Mouse (Mus musculus) MEL (cell line): Measurements from ENCODE around the gene Leo1. TPM values are rescaled to one million over a fixed set of nuclear protein-coding genes. Genes with fewer than 3 reads are reported as not detected.

Source experiments
- DNase-seq: peaks from one replicate; pipeline ENCODE4 v3.0.0; 2011; ENCODE audit warnings: low read depth, low spot score
- H3K27ac ChIP-seq: 2 replicates; pipeline ENCODE4 v1.5.1; 2012; ENCODE audit warnings: low read depth, mild to moderate bottlenecking, control low read depth, low read length, moderate library complexity; ENCODE audit not compliant: control insufficient read depth
- H3K27me3 ChIP-seq, 2 experiments: fragments of 150-350 bp in 1 of 2; sonication (generic) in 1 of 2; 2 replicates each; pipeline ENCODE4 v1.6.1; 2012; ENCODE audit warnings: low read length in 2 of 2, mild to moderate bottlenecking in 2 of 2, improper control_type of control experiment in 1 of 2, moderate library complexity in 1 of 2; ENCODE audit not compliant: insufficient read depth in 2 of 2, control insufficient read depth in 1 of 2
- H3K36me3 ChIP-seq, 2 experiments: 2 replicates each; pipeline ENCODE4 v1.6.1; 2012 to 2014; ENCODE audit warnings: low read length in 2 of 2, improper control_type of control experiment in 1 of 2, inconsistent platforms in 1 of 2, mild to moderate bottlenecking in 1 of 2; ENCODE audit not compliant: insufficient read depth in 2 of 2, control insufficient read depth in 1 of 2
- H3K4me1 ChIP-seq, 2 experiments: fragments of 150-350 bp in 1 of 2; sonication (generic) in 1 of 2; 2 replicates each; pipeline ENCODE4 v1.6.1; 2012; ENCODE audit warnings: low read length in 2 of 2, improper control_type of control experiment in 1 of 2, mild to moderate bottlenecking in 1 of 2; ENCODE audit not compliant: insufficient read depth in 2 of 2, control insufficient read depth in 1 of 2
- H3K4me3 ChIP-seq, 2 experiments: fragments of 150-350 bp in 1 of 2; sonication (generic) in 1 of 2; 2 replicates each; pipeline ENCODE4 v1.5.1; 2012; ENCODE audit warnings: low read depth in 2 of 2, low read length in 2 of 2, mild to moderate bottlenecking in 2 of 2, moderate library complexity in 2 of 2, control low read depth in 1 of 2, improper control_type of control experiment in 1 of 2; ENCODE audit not compliant: control insufficient read depth in 1 of 2, insufficient read depth in 1 of 2
- H3K79me2 ChIP-seq: 2 replicates; pipeline ENCODE4 v1.6.1; 2012; ENCODE audit warnings: mild to moderate bottlenecking, low read length, moderate library complexity; ENCODE audit not compliant: control insufficient read depth, poor library complexity, insufficient read depth
- H3K9ac ChIP-seq: 2 replicates; pipeline ENCODE4 v1.6.1; 2012; ENCODE audit warnings: low read depth, mild to moderate bottlenecking, control low read depth, low read length, moderate library complexity; ENCODE audit not compliant: control insufficient read depth, poor library complexity, severe bottlenecking
- H3K9me3 ChIP-seq: fragments of 150-350 bp; sonication (generic); replicated peaks from 2 replicates; pipeline ENCODE4 v1.6.1; 2012; ENCODE audit warnings: mild to moderate bottlenecking, low read length, improper control_type of control experiment, moderate library complexity; ENCODE audit not compliant: insufficient read depth
- BHLHE40 ChIP-seq: IDR thresholded peaks from 2 replicates; pipeline ENCODE4 v1.6.1; 2012; ENCODE audit warnings: low read depth, mild to moderate bottlenecking, inconsistent platforms, low read length, improper control_type of control experiment, borderline replicate concordance
- E2F4 ChIP-seq: IDR thresholded peaks from 2 replicates; pipeline ENCODE4 v1.6.1; 2011; ENCODE audit warnings: low read depth, low read length, improper control_type of control experiment, borderline replicate concordance
- ELF1 ChIP-seq: IDR thresholded peaks from 2 replicates; pipeline ENCODE4 v1.6.1; 2014; ENCODE audit warnings: low read depth, mild to moderate bottlenecking, inconsistent platforms, low read length, improper control_type of control experiment, moderate library complexity
- EP300 ChIP-seq, 2 experiments: IDR thresholded peaks; 2 replicates each; pipeline ENCODE4 v1.6.1; 2011; ENCODE audit warnings: improper control_type of control experiment in 2 of 2, low read length in 2 of 2, low read depth in 1 of 2, mild to moderate bottlenecking in 1 of 2
- MAFK ChIP-seq: IDR thresholded peaks from 2 replicates; pipeline ENCODE4 v1.6.1; 2011; ENCODE audit warnings: low read depth, mild to moderate bottlenecking, low read length, improper control_type of control experiment, borderline replicate concordance
- MEF2A ChIP-seq: IDR thresholded peaks from 2 replicates; pipeline ENCODE4 v1.6.1; 2014; ENCODE audit warnings: low read depth, mild to moderate bottlenecking, inconsistent platforms, low read length, improper control_type of control experiment; ENCODE audit not compliant: poor library complexity, insufficient replicate concordance, severe bottlenecking; ENCODE audit errors: extremely low read depth
- MYB ChIP-seq: IDR thresholded peaks from 2 replicates; pipeline ENCODE4 v1.6.1; 2011; ENCODE audit warnings: mild to moderate bottlenecking, low read depth, low read length, improper control_type of control experiment
- MYC ChIP-seq: IDR thresholded peaks from 2 replicates; pipeline ENCODE4 v1.6.1; 2011; ENCODE audit warnings: low read depth, mild to moderate bottlenecking, low read length, improper control_type of control experiment, moderate library complexity
- NELFE ChIP-seq: IDR thresholded peaks from 2 replicates; pipeline ENCODE4 v1.6.1; 2011; ENCODE audit warnings: low read depth, low read length, improper control_type of control experiment
- POLR2A ChIP-seq, 2 experiments: IDR thresholded peaks; 2 replicates each; pipeline ENCODE4 v1.6.1; 2011 to 2012; ENCODE audit warnings: low read length in 2 of 2, mild to moderate bottlenecking in 2 of 2, control low read depth in 1 of 2, improper control_type of control experiment in 1 of 2, low read depth in 1 of 2, moderate library complexity in 1 of 2; ENCODE audit not compliant: control insufficient read depth in 1 of 2, insufficient read depth in 1 of 2, poor library complexity in 1 of 2
- POLR2AphosphoS5 ChIP-seq: IDR thresholded peaks from 2 replicates; pipeline ENCODE4 v1.6.1; 2012; ENCODE audit warnings: low read depth, borderline replicate concordance, mild to moderate bottlenecking, inconsistent platforms, low read length, moderate library complexity, mixed read lengths
- RAD21 ChIP-seq: IDR thresholded peaks from 2 replicates; pipeline ENCODE4 v1.6.1; 2011; ENCODE audit warnings: mild to moderate bottlenecking, low read depth, low read length, improper control_type of control experiment
- RCOR1 ChIP-seq: IDR thresholded peaks from 2 replicates; pipeline ENCODE4 v1.6.1; 2012; ENCODE audit warnings: low read depth, mild to moderate bottlenecking, inconsistent platforms, low read length, improper control_type of control experiment
- SIN3A ChIP-seq: IDR thresholded peaks from 2 replicates; pipeline ENCODE4 v1.6.1; 2012; ENCODE audit warnings: low read length, improper control_type of control experiment, inconsistent platforms
- SMC3 ChIP-seq: IDR thresholded peaks from 2 replicates; pipeline ENCODE4 v1.6.1; 2011; ENCODE audit warnings: low read depth, low read length, improper control_type of control experiment
- TAL1 ChIP-seq: IDR thresholded peaks from 2 replicates; pipeline ENCODE4 v1.6.1; 2012; ENCODE audit warnings: mild to moderate bottlenecking, inconsistent platforms, low read length, moderate library complexity, mixed read lengths
- TBP ChIP-seq: IDR thresholded peaks from 2 replicates; pipeline ENCODE4 v1.8.0; 2011; ENCODE audit warnings: low read depth, low read length, improper control_type of control experiment
- USF1 ChIP-seq: IDR thresholded peaks from 2 replicates; pipeline ENCODE4 v1.6.1; 2014; ENCODE audit warnings: low read depth, mild to moderate bottlenecking, inconsistent platforms, low read length, improper control_type of control experiment, moderate library complexity
- polyA plus RNA-seq, 2 experiments: library from polyadenylated mRNA; stranded (reverse) in 1 of 2; unstranded in 1 of 2; fragments of >175 nt in 1 of 2; fragments of >200 nt in 1 of 2; gene quantifications; 2 replicates each; pipeline versions ENCODE4 v1.2.1 to v1.2.4; 2012; ENCODE audit warnings: low replicate concordance in 2 of 2, low read depth in 1 of 2; ENCODE audit not compliant: insufficient read length in 2 of 2, insufficient read depth in 1 of 2, missing spikeins in 1 of 2
- total RNA-seq: library from RNA; depleted of rRNA; stranded (reverse); fragments of 300-350 nt; gene quantifications from 2 replicates; pipeline ENCODE4 v1.2.3, GENCODE M21; 2012

Leo1 gene
- total and polyA plus RNA-seq, 3 experiments = 42.6 to 49.0 TPM; not detected in 1

DNA sequence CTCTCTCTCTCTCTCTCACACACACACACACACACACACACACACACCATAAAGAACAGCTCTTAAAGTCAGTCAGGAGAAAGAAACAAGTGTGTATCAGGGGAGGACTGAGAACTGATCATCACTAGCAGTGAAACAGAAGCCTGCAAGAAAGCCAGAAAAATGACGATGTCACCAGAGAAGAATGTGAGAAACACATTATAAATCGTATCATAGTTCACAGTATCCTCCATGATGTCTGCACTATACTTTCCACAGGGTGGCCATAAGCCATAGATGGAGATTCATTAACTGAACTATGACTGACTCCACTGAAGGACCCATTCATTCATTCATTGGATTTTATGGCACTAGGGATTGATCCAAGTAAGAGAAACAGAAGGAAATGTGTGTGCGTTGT, 37.8 kb upstream of the Leo1 start:
- no peak for DNase-seq

DNA sequence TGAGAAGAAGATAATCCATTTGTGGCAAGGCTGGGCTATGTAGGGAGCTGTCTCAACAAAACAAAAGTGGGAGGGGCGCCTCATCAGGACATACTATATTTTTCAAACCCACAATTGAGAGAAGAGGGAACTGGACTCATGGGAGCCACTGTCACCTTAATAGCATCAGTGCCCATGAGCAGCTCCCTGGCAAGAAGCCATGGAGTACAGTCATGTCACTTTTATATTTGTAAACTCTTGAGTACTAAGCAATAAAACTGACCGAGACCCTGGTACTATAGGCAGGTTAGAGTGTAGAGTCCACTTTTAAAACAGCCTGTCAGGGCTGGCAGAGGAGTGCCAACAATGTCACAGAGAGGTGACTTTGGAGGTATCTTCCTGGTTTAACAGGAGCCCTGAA, 35.2 kb upstream of the Leo1 start:
- Histone ChIP-seq H3K27me3 (no peaks in the 10 kb centered on the region), H3K9ac (no peak overlapping the region), H3K36me3 (peaks cover 0 to 20% of the 10 kb centered on the region in 2 experiments; a peak in 2 of 4 replicates), H3K4me3 (no peak overlapping the region), H3K79me2 (peaks cover 65% of the 10 kb centered on the region), H3K27ac (no peak overlapping the region), H3K9me3 (no peaks in the 10 kb centered on the region), H3K4me1 (peaks cover 4 to 16% of the 10 kb centered on the region in 2 experiments)
- TF ChIP-seq MYB (no peak), BHLHE40 (no peak), EP300 (IDR thresholded peaks at IDR 0.05; ENCODE audit: low read depth in 1 of 2, low read length in 2 of 2) (no peak), SMC3 (no peak), RCOR1 (no peak), ELF1 (no peak), MYC (no peak), SIN3A (no peak), TBP (no peak), MEF2A (no peak), NELFE (no peak), RAD21 (no peak), E2F4 (no peak), POLR2A (IDR thresholded peaks at IDR 0.05; ENCODE audit: control insufficient read depth in 1 of 2, insufficient read depth in 1 of 2, low read depth in 1 of 2, low read length in 2 of 2, poor library complexity in 1 of 2) (no peak), POLR2AphosphoS5 (no peak)
- DNase-seq = no peak

More for the DNA sequence above, 37.8 kb upstream of the Leo1 start:
- Histone ChIP-seq H3K36me3 (peaks cover 0 to 12% of the 10 kb centered on the region in 2 experiments; a peak in 2 of 4 replicates), H3K79me2 (peaks cover 60% of the 10 kb centered on the region), H3K27ac (no peak overlapping the region), H3K9me3 (no peaks in the 10 kb centered on the region), H3K4me1 (peaks cover 0 to 15% of the 10 kb centered on the region in 2 experiments; a peak in 3 of 4 replicates), H3K4me3 (no peak overlapping the region), H3K27me3 (no peaks in the 10 kb centered on the region), H3K9ac (no peak overlapping the region)
- TF ChIP-seq USF1 (no peak), MAFK (no peak), TAL1 (no peak)
